Mouse (Mus musculus): ENCODE results near the gene 4930583I09Rik.
A peak's percentile ranks its signal among the peaks of the same experiment; 100 is the strongest.

4930583I09Rik gene

GRCm38 (mm10) chr17:64835928-64836327 is at the start of gene 4930583I09Rik:
Gene 4930583I09Rik (minus strand): TSS chr17:64836071.
- DNase-seq (ENCODE audit: low read depth in 2 of 2, low spot score in 2 of 2): no peak

- no peak for DNase-seq (ENCODE audit: low read depth in 2 of 2, low spot score in 2 of 2)
Measured at GRCm38 (mm10) chr17:64876111-64876510, 40.2 kb upstream of the 4930583I09Rik start.

DNA sequence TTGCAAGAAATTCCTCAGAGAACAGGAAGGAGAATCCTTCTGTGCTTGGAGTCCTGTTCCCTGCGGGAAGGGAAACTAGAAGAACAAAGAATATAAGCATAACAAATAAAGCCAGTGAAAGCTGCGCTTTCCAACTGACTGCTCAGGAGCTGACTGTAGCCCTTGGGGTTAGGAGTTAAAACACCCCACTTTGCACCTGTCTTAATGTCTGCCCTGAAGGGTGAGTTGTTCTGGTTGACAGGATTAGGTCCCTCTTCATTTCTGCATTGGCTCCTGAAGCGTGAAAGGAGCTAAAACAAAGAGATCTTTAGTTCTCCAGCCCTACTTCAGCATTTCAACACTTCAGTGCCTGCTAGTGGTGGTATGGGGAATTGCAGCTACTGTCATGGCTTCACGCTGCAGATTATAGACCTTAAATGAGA is 37.8 kb upstream of the 4930583I09Rik start:
- DNase-seq (ENCODE audit: low read depth in 2 of 2, low spot score in 2 of 2): peak in 1 of 2 experiments; percentile 30

- DNase-seq (ENCODE audit: low read depth in 2 of 2, low spot score in 2 of 2): no peak
Measured at GRCm38 (mm10) chr17:64863817-64864216, 27.9 kb upstream of the 4930583I09Rik start.

- DNase-seq (ENCODE audit: low read depth in 2 of 2, low spot score in 2 of 2): no peak
Measured at GRCm38 (mm10) chr17:64860963-64861362, 25.1 kb upstream of the 4930583I09Rik start.

DNA sequence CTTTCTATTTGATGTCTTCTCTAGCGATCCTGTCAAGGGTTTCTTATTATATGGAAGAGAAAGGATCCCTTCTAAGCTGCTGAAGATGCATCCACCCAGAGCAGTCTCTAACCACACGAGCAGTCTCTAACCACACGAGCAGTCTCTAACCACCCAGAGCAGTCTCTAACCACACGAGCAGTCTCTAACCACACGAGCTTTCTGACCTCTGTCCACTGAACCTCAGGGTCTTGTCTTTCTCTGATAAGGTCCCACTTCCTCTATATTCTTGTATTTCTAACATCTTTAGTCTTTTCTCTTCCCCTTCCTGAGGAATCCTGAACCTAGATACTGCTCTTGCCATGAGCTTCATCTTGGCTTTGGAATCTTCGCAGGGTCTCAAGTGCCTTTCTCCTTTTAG is 23.0 kb upstream of the 4930583I09Rik start:
- no peak for DNase-seq (ENCODE audit: low read depth in 2 of 2, low spot score in 2 of 2)

- DNase-seq (ENCODE audit: low read depth in 2 of 2, low spot score in 2 of 2): no peak
Measured at GRCm38 (mm10) chr17:64848031-64848430, 12.2 kb upstream of the 4930583I09Rik start.

DNA sequence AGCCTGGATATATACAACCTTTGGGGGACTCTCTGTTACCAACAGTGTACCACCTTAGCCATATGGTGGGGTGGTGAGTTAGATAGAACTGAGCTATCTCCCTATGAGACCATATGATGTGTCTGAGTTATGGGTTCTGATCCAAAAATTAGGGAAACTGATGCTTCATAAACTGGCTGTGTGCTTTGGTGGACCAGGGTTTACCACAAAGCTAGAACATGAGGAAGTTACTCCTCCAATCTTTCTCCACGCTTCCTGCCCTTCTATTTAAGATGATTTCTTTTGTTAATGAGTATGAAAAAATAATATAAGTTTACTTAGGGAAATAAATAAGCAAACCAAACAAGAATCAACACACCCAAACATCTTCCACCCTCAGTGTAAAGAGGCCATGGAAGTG is 10.8 kb upstream of the 4930583I09Rik start:
- DNase-seq (ENCODE audit: low read depth in 2 of 2, low spot score in 2 of 2): no peak

DNA sequence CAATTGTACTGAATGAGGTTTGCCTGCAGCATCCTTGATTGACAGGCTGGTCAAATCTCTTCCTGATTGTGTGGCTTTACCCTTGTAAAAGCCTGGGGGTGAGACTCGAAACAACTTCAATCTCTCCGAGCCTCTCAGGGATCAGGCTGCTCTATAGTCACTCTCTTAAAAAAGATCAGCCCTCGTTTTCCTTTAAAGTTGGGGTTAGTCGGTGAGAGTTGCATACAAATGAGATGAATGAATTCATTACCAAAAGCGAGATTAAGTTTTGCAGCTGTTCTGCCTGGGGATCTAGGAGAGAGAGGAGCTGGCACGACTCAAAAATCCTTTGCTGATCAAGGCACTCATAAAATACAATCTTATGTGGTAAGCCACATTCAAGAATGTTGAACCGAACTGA is 1.0 kb upstream of the 4930583I09Rik start:
- DNase-seq (ENCODE audit: low read depth in 2 of 2, low spot score in 2 of 2): no peak

GRCm38 (mm10) chr17:64836352-64836751 is 481 bp upstream of the 4930583I09Rik start:
- DNase-seq (ENCODE audit: low read depth in 2 of 2, low spot score in 2 of 2): no peak

- no peak for DNase-seq (ENCODE audit: low read depth in 2 of 2, low spot score in 2 of 2)
Measured at GRCm38 (mm10) chr17:64833906-64834490, 1.9 kb downstream of the 4930583I09Rik start.

- no peak for DNase-seq (ENCODE audit: low read depth in 2 of 2, low spot score in 2 of 2)
Measured at GRCm38 (mm10) chr17:64833071-64833470, 2.8 kb downstream of the 4930583I09Rik start.

DNA sequence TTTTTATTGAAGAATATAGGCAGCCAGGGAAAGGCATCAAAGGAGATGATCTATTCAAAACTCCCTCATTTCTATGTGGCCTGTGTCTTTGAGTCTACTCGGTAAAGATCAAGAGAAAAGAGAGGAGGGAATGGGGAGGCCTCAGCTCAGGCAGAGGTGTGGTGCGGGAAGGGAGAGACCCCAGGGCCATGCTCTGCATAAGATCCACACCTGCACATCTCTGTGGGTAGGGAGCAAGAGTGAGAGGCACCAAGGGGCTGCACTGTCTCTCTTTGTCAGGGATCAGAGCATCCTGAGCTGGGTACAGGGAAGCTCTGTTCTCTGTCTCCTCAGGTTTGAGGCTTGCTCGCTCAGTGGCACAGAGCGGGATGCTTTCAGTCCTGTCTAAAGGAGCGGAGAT is 8.4 kb downstream of the 4930583I09Rik start:
- no peak for DNase-seq (ENCODE audit: low read depth in 2 of 2, low spot score in 2 of 2)

GRCm38 (mm10) chr17:64826843-64827242 is 9.0 kb downstream of the 4930583I09Rik start:
- peak in 1 of 2 experiments; percentile 0 for DNase-seq (ENCODE audit: low read depth in 2 of 2, low spot score in 2 of 2)

GRCm38 (mm10) chr17:64822561-64822960 is 13.3 kb downstream of the 4930583I09Rik start:
- no peak for DNase-seq (ENCODE audit: low read depth in 2 of 2, low spot score in 2 of 2)

GRCm38 (mm10) chr17:64820841-64821593 is 14.9 kb downstream of the 4930583I09Rik start:
- no peak for DNase-seq (ENCODE audit: low read depth in 2 of 2, low spot score in 2 of 2)

DNA sequence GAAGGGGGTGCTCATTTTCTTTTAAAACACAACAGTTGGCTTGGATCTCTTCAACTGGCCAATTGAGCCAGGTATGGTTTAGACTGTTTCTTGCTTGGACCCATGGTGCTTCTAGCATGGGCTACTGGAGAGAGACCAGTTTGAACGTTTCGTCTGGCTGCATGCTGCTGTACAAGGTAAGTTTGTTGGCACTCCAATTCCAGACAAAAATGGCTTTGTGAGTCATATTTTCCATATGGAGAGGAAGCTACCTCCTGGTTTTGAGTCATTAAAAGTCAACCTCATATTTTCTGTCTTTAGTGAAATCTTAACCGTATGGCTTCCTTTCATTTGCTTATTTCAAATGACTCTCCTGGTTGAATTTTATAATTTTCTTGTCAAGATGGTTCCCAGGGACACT is 19.6 kb downstream of the 4930583I09Rik start:
- no peak for DNase-seq (ENCODE audit: low read depth in 2 of 2, low spot score in 2 of 2)

GRCm38 (mm10) chr17:64815806-64816205 is 20.1 kb downstream of the 4930583I09Rik start:
- no peak for DNase-seq (ENCODE audit: low read depth in 2 of 2, low spot score in 2 of 2)

DNA sequence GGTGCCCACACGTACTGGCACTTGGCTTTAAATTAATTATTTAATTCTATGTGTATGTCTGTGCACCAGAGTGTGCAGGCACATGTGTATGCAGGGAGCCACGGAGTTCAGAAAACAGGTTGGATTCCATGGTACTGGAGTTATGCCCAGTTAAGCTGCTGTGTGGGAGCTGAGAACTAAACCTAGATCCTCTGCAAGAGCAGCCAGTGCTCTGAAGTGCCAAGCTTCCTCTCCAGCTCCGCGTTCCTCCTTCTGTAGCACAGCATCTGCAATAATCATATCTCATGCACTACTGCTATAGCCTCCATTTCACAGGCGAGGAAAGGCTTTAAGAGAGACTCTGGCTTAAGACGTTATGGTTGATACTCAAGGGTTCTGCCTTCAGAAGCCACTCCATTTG is 22.3 kb downstream of the 4930583I09Rik start:
- no peak for DNase-seq (ENCODE audit: low read depth in 2 of 2, low spot score in 2 of 2)

DNA sequence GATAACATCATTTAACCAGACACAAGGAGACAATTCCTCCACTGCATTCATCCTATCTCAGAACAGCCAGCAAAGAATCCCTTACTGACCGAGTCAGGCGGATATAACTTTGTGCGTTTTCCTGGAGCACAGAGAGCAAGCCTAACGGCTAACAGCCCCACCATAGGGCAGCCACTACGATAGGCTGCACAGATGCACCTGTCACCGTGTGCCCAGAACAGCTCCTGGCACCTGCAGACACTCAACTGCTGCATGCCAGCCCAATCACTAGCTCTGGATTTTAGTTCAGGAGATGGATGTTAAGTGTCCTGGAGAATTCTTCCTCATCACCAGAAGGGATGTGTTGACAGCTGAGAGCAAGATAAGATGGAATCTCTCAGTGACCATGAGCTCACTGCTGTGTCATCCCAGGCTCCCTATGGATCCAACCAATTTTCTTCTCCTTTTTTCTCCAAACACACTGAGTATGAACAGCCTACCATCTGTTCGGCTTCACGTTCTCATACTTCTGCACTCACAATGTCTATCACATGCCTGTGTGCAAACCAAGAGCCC is 29.8 kb downstream of the 4930583I09Rik start:
- no peak for DNase-seq (ENCODE audit: low read depth in 2 of 2, low spot score in 2 of 2)

GRCm38 (mm10) chr17:64804375-64805124 is 31.3 kb downstream of the 4930583I09Rik start:
- DNase-seq (ENCODE audit: low read depth in 2 of 2, low spot score in 2 of 2): no peak

DNA sequence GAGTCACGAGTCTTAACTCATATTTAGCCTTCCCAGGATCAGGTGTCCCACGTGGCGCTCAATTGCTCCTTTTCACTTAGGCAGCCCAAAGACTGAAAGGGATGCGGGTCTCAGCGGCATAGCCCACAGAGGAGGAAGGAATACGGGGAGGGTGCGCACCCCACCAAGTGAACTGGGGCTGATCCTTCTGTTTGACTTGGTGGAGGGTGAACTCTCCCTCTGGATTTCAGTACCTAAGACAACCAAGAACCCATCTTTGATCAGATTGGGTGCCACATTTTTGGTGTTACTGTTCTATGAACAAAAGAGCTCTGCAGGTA is 33.0 kb downstream of the 4930583I09Rik start:
- DNase-seq (ENCODE audit: low read depth in 2 of 2, low spot score in 2 of 2): no peak
